Mouse (Mus musculus): ENCODE results near the gene Gm8232. TPM values are rescaled to one million over a fixed set of nuclear protein-coding genes. Genes with fewer than 3 reads are reported as not detected.
"Not testable (repeated sequence)": the region's sequence is repeated elsewhere in the genome, so short reads cannot be mapped to it uniquely, and the experiment has no call there.

Gm8232 gene
- total RNA-seq (2021) = not detected
- not detected in 2 replicates for polyA plus RNA-seq (2012; rRNA removed)
- long read RNA-seq = 0 reads

DNA sequence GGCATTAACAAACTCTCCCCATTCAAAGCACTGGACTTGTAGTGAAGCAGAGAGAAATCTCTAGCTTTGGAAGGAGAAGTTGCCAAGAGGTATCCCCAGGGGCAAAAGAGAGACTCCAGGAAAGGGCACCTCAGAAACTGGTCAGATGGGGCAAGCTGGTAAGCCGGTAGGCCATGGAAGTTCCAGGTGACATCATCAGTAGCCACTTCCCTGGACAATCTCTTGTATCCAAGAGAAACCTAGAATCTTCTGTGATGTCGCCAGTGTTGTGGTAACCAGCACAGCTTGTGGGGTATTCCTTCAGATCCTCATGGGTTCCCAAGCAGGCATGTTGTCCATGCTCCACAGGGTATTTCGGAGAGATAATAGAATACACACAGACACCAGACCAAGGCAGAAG lies at the start of gene Gm8232:
TSS of gene Gm8232 (plus strand) at position 301 of the 400 bp plus-strand sequence.
- H3K9ac ChIP-seq (ENCODE audit: low read depth, low read length); H3K79me2 ChIP-seq (replicated peaks; ENCODE audit: control insufficient read depth, insufficient read depth, low read length); H3K27ac ChIP-seq; intact Hi-C loops (cut with DNase I); H3K36me3 ChIP-seq (ENCODE audit: control insufficient read depth, insufficient read depth, low read length); H3K4me3 ChIP-seq; H3K4me1 ChIP-seq (ENCODE audit: control insufficient read depth, insufficient read depth, low read length); H3K27me3 ChIP-seq (ENCODE audit: control insufficient read depth, insufficient read depth, low read length); DNase-seq: not testable (repeated sequence)
- WGBS = 74% methylated on average over 3 of the region's 3 CpGs

GRCm38 (mm10) chr14:44384233-44384632 lies 49.2 kb upstream of the Gm8232 start:
- intact Hi-C loops (cut with DNase I); H3K79me2 ChIP-seq (replicated peaks; ENCODE audit: control insufficient read depth, insufficient read depth, low read length); H3K27ac ChIP-seq; H3K9ac ChIP-seq (ENCODE audit: low read depth, low read length); H3K27me3 ChIP-seq (ENCODE audit: control insufficient read depth, insufficient read depth, low read length); H3K36me3 ChIP-seq (ENCODE audit: control insufficient read depth, insufficient read depth, low read length); DNase-seq; H3K4me3 ChIP-seq; H3K4me1 ChIP-seq (ENCODE audit: control insufficient read depth, insufficient read depth, low read length): not testable (repeated sequence)
- WGBS = 63% methylated on average over 4 of the region's 4 CpGs

- H3K36me3 ChIP-seq (ENCODE audit: control insufficient read depth, insufficient read depth, low read length); H3K27me3 ChIP-seq (ENCODE audit: control insufficient read depth, insufficient read depth, low read length); H3K9ac ChIP-seq (ENCODE audit: low read depth, low read length); H3K79me2 ChIP-seq (replicated peaks; ENCODE audit: control insufficient read depth, insufficient read depth, low read length); intact Hi-C loops (cut with DNase I); H3K27ac ChIP-seq; DNase-seq; H3K4me3 ChIP-seq; H3K4me1 ChIP-seq (ENCODE audit: control insufficient read depth, insufficient read depth, low read length): not testable (repeated sequence)
- no CpG with 5 or more reads among the region's 2 CpGs for WGBS
Measured at GRCm38 (mm10) chr14:44410588-44410987, 22.8 kb upstream of the Gm8232 start, which contains the start of gene Gm3371. Gm3371 (minus strand) TSS chr14:44410688.

Other genes starting within 250 kb of the Gm8232 start
- not detected for gene Gm8212, start 236.0 kb upstream of the Gm8232 start, total RNA-seq (2021)
- gene Gm8212, start 236.0 kb upstream of the Gm8232 start, polyA plus RNA-seq (2012; rRNA removed) = not detected in 2 replicates
- not detected for gene 4930503E14Rik, start 220.4 kb upstream of the Gm8232 start, total RNA-seq (2021)
- not detected in 2 replicates for gene 4930503E14Rik, start 220.4 kb upstream of the Gm8232 start, polyA plus RNA-seq (2012; rRNA removed)
- gene Gm8220, start 148.1 kb upstream of the Gm8232 start, total RNA-seq (2021) = not detected
- not detected in 2 replicates for gene Gm8220, start 148.1 kb upstream of the Gm8232 start, polyA plus RNA-seq (2012; rRNA removed)
- not detected for gene Gm5930, start 95.1 kb upstream of the Gm8232 start, total RNA-seq (2021)
- gene Gm5930, start 95.1 kb upstream of the Gm8232 start, polyA plus RNA-seq (2012; rRNA removed) = not detected in 2 replicates
- gene Gm8229, start 68.3 kb upstream of the Gm8232 start, total RNA-seq (2021) = not detected
- gene Gm8229, start 68.3 kb upstream of the Gm8232 start, polyA plus RNA-seq (2012; rRNA removed) = not detected in 2 replicates
- not detected for gene Gm3371, start 22.9 kb upstream of the Gm8232 start, total RNA-seq (2021)
- not detected in 2 replicates for gene Gm3371, start 22.9 kb upstream of the Gm8232 start, polyA plus RNA-seq (2012; rRNA removed)
- not detected for gene BC061237, start 58.8 kb downstream of the Gm8232 start, total RNA-seq (2021)
- gene BC061237, start 58.8 kb downstream of the Gm8232 start, polyA plus RNA-seq (2012; rRNA removed) = not detected in 2 replicates
- not detected for gene Gm17093, start 84.6 kb downstream of the Gm8232 start, total RNA-seq (2021)
- not detected in 2 replicates for gene Gm17093, start 84.6 kb downstream of the Gm8232 start, polyA plus RNA-seq (2012; rRNA removed)
- not detected for gene Gm8247, start 149.5 kb downstream of the Gm8232 start, total RNA-seq (2021)
- not detected in 2 replicates for gene Gm8247, start 149.5 kb downstream of the Gm8232 start, polyA plus RNA-seq (2012; rRNA removed)
- gene Gm5624, start 194.3 kb downstream of the Gm8232 start, total RNA-seq (2021) = not detected
- not detected in 2 replicates for gene Gm5624, start 194.3 kb downstream of the Gm8232 start, polyA plus RNA-seq (2012; rRNA removed)

All from heart, adult 2 months (tissue).